ENCODE assay signal across 10 mouse cellular contexts in the genomic region with DNA sequence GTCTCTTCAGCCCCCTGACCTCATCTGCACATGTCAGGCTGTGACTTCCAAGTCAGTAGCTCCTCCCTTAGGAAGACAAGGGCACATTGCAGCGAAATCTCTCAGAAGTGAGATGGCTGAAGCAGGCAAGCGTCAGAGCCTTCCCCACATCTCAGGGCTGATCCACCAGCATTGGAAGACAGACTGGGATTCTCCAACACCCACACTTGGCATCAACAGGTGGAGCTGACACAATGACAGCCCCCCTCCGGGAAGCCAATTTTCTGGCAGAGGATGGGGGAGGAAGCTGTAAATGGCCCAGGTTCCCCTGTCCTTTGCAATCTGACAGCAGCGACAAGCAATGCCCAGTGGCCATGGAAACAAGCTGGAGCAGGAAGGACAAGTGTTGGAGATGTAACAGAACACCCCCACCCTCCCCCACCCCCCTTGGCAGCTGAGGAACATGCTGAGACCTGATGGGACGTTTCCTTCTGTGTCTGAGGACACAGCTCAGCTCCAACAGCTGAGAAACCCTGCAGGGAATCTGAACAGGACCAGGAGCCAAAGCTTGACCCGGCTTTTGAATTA. TPM values are rescaled to one million over a fixed set of nuclear protein-coding genes. Genes with fewer than 3 reads are reported as not detected.
A peak's percentile ranks its signal among the peaks of the same experiment; 100 is the strongest.
DNase-seq lines count a peak whose midpoint lies in the region; ATAC-seq and TF ChIP-seq lines count a peak whose summit lies in the region.
"Had no signal": no experiment of that assay in that cellular context is flagged by ENCODE, and none has a peak within 500 bp of the region (broad histone marks: within the 10 kb centered on the region; RNA-seq: fewer than 3 reads in every experiment).

No protein-coding gene starts in this region.

- no peak for DNase-seq in heart, adult 8-10 months (ENCODE audit: low spot score)
- DNase-seq in retina, postnatal 1 day: peak; percentile 38
- no peak for DNase-seq in retina, embryonic 14.5 days (ENCODE audit: low spot score)
- DNase-seq in layer of hippocampus, postnatal 14 days (ENCODE audit: low spot score in 2 of 2): peak; percentile 58 to 62
- DNase-seq in telencephalon, adult 2 months (ENCODE audit: low read depth, low spot score): peak; percentile 69
- DNase-seq in kidney, adult 2 months: no peak
- no peak for DNase-seq in kidney, adult 11 months

- no peak for TF ChIP-seq POLR2A in kidney, adult 2 months (IDR thresholded peaks at IDR 0.05; ENCODE audit: low read depth, low read length)

- H3K4me2 ChIP-seq in heart, embryonic 15.5 days: 0 out of 2 replicates have a peak overlapping the region, but pooled peaks have one; percentile 11
- H3K4me2 ChIP-seq: liver, embryonic 15.5 days had no signal

- H3K36me3 ChIP-seq in heart, embryonic 15.5 days: no peaks in the 10 kb centered on the region
- H3K36me3 ChIP-seq in kidney, adult 2 months (ENCODE audit: control insufficient read depth, insufficient read depth, low read length): no peaks in the 10 kb centered on the region
- H3K36me3 ChIP-seq: G1E; liver, embryonic 15.5 days had no signal

- 20% methylated on average over 6 of the region's 6 CpGs for WGBS in heart, embryonic 15.5 days
- 24% methylated on average over 6 of the region's 6 CpGs for WGBS in kidney, adult 2 months

- H3K27me3 ChIP-seq in heart, embryonic 15.5 days: 0 out of 2 replicates have a peak, but pooled peaks cover 3% of the 10 kb centered on the region
- no peaks in the 10 kb centered on the region for H3K27me3 ChIP-seq in kidney, adult 2 months (replicated peaks; ENCODE audit: control insufficient read depth, insufficient read depth, low read length)

- no peak overlapping the region for H3K9ac ChIP-seq in heart, embryonic 15.5 days
- H3K9ac ChIP-seq: liver, embryonic 15.5 days had no signal

- H3K4me1 ChIP-seq in heart, embryonic 15.5 days (replicated peaks): peaks cover 15% of the 10 kb centered on the region
- no peaks in the 10 kb centered on the region for H3K4me1 ChIP-seq in kidney, adult 2 months (ENCODE audit: control insufficient read depth, insufficient read depth, low read length)
- H3K4me1 ChIP-seq: liver, embryonic 15.5 days had no signal

- no peaks in the 10 kb centered on the region for H3K9me3 ChIP-seq in heart, embryonic 15.5 days (replicated peaks)
- H3K9me3 ChIP-seq: G1E; liver, embryonic 15.5 days had no signal

- no peak for TF ChIP-seq CTCF in kidney, adult 2 months (conservative IDR thresholded peaks at IDR 0.05; ENCODE audit: insufficient read depth, insufficient read length, low read depth, low read length)

- no peak for ATAC-seq in heart, embryonic 15.5 days (replicated peaks; ENCODE audit: insufficient number of reproducible peaks, insufficient read depth, low FRiP score, low read depth)

- no peak overlapping the region for H3K4me3 ChIP-seq in heart, embryonic 15.5 days
- no peak overlapping the region for H3K4me3 ChIP-seq in kidney, adult 2 months (ENCODE audit: insufficient read depth, low read depth, low read length)
- H3K4me3 ChIP-seq: liver, embryonic 15.5 days had no signal

- peak overlapping the region; percentile 37; the same call in 1 of the 2 replicates for H3K27ac ChIP-seq in heart, embryonic 15.5 days
- no peak overlapping the region for H3K27ac ChIP-seq in kidney, adult 2 months (ENCODE audit: insufficient read depth, low read depth, low read length)
- H3K27ac ChIP-seq: liver, embryonic 15.5 days had no signal

RNA-seq across cellular contexts. Expression of a gene that starts 41.0 kb away (rescaled TPM):
- 0.13 and 0.19 TPM in 2 replicates for polyA plus RNA-seq in heart, embryonic 15.5 days (2015; fragmentation: Nextera tagmentation; extraction: Ambion mirVana)
- not detected for total RNA-seq in heart, adult 8-10 months (2022)
- 1 to 10 TPM in 1 of 2 experiments, under 1 TPM in 1; 0.69 to 1.3 TPM for total RNA-seq in layer of hippocampus, postnatal 14 days (2021)
- polyA plus RNA-seq in kidney, adult 2 months (2012; rRNA removed): 0.11 TPM in 1 of 2 replicates, not detected in the other
- total RNA-seq: G1E had no signal
- polyA plus RNA-seq: G1E; liver, embryonic 15.5 days had no signal

RNA-seq across cellular contexts. Expression of a gene that starts 41.6 kb away (rescaled TPM):
- 0.33 and 0.43 TPM in 2 replicates for polyA plus RNA-seq in heart, embryonic 15.5 days (2015; fragmentation: Nextera tagmentation; extraction: Ambion mirVana)
- 1 to 10 TPM; 1.9 to 3.6 (median 2.1) TPM for total RNA-seq in heart, adult 8-10 months (2022)
- total RNA-seq in layer of hippocampus, postnatal 14 days (2021): 10 to 100 TPM; 10.6 TPM
- polyA plus RNA-seq in kidney, adult 2 months (2012; rRNA removed): 2.0 and 5.4 TPM in 2 replicates
- polyA plus RNA-seq: G1E had no signal

Comparison
In these comparisons a context has a peak if more than half of its experiments do, and no peak if none do; other contexts are left out.
1. DNase-seq: peak in retina, postnatal 1 day (single experiment), layer of hippocampus, postnatal 14 days (2 of 2) and telencephalon, adult 2 months (single experiment); none in heart, adult 8-10 months (single experiment), retina, embryonic 14.5 days (single experiment), kidney, adult 2 months (single experiment) and kidney, adult 11 months (single experiment).